Mouse (Mus musculus) hindbrain, embryonic 11.5 days (tissue): ENCODE results near the gene Gucd1. TPM values are rescaled to one million over a fixed set of nuclear protein-coding genes. Genes with fewer than 3 reads are reported as not detected.
"Not testable (repeated sequence)": the region's sequence is repeated elsewhere in the genome, so short reads cannot be mapped to it uniquely, and the experiment has no call there.

Experiments
- ATAC-seq: fragments of 200-750 bp; cut with Nextera tagmentation; 2 replicates; pipeline ENCODE4 v1.8.0; 2017; ENCODE audit warnings: mild to moderate bottlenecking, moderate TSS enrichment, moderate library complexity; ENCODE audit not compliant: low FRiP score
- DNase-seq: peaks from one replicate; pipeline ENCODE4 v3.0.0-alpha.2; 2015; ENCODE audit warnings: low spot score
- H3K27ac ChIP-seq: fragments of 300-500 bp; sonication (generic); 2 replicates; pipeline ENCODE4 v1.5.1; 2014; ENCODE audit warnings: mild to moderate bottlenecking, low read depth, low read length
- H3K27me3 ChIP-seq: fragments of 300-500 bp; sonication (generic); 2 replicates; pipeline ENCODE4 v1.6.1; 2014; ENCODE audit warnings: mild to moderate bottlenecking, low read length, moderate library complexity, mixed read lengths; ENCODE audit not compliant: control insufficient read depth, insufficient read depth
- H3K36me3 ChIP-seq: fragments of 300-500 bp; sonication (generic); 2 replicates; pipeline ENCODE4 v1.6.1; 2014; ENCODE audit warnings: mild to moderate bottlenecking, low read length, moderate library complexity, mixed read lengths; ENCODE audit not compliant: control insufficient read depth, insufficient read depth
- H3K4me1 ChIP-seq: fragments of 300-500 bp; sonication (generic); replicated peaks from 2 replicates; pipeline ENCODE4 v1.6.1; 2014; ENCODE audit warnings: low read length, mixed read lengths; ENCODE audit not compliant: control insufficient read depth, insufficient read depth
- H3K4me2 ChIP-seq: fragments of 300-500 bp; sonication (generic); replicated peaks from 2 replicates; pipeline ENCODE4 v1.6.1; 2014; ENCODE audit warnings: mild to moderate bottlenecking, low read depth, low read length
- H3K4me3 ChIP-seq: fragments of 300-500 bp; sonication (generic); 2 replicates; pipeline ENCODE4 v1.5.1; 2014; ENCODE audit warnings: low read depth, low read length
- H3K9ac ChIP-seq: fragments of 300-500 bp; sonication (generic); 2 replicates; pipeline ENCODE4 v1.6.1; 2014; ENCODE audit warnings: low read depth, low read length
- H3K9me3 ChIP-seq: fragments of 300-500 bp; sonication (generic); 2 replicates; pipeline ENCODE4 v1.6.1; 2016; ENCODE audit warnings: low read length; ENCODE audit not compliant: control insufficient read depth
- WGBS: fragments of 180-500 bp; shearing (Covaris S2); extraction: QIAGEN DNeasy Blood & Tissue Kit; methylation state at CpG from one replicate; pipeline ENCODE4 v1.1.7; 2014; 5-methylcytosine and 5-hydroxymethylcytosine counted together
- polyA plus RNA-seq: library from polyadenylated mRNA; unstranded; fragments of >200 nt; fragmentation: Nextera tagmentation; extraction: Ambion mirVana; gene quantifications from 2 replicates; pipeline ENCODE4 v1.2.1, GENCODE M21; 2014

Gene Gucd1
- polyA plus RNA-seq, 1 experiment from 2014 or later, result 26.7 TPM

DNA sequence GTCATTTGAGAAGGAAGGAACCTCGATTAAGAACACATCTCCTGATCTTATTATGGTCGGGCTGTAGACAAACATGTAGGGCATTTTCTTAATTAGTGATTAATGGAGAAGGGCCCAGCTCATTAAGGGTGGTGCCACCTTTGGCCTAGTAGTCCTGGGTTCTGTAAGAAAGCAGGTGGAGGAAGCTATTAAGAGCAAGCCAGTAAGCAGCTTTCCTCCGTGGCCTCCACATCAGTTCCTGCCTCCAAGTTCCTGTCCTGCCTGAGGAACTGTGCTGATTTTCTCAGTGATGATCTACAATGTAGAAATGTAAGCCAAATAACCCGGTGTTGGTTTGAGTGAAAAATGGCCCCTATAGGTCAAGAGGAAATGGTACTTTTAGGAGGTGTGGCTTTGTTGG lies 59.4 kb downstream of the Gucd1 start:
- no peaks in the 10 kb centered on the region for H3K9me3 ChIP-seq
- WGBS, result 91% methylated on average over 4 of the region's 4 CpGs

DNA sequence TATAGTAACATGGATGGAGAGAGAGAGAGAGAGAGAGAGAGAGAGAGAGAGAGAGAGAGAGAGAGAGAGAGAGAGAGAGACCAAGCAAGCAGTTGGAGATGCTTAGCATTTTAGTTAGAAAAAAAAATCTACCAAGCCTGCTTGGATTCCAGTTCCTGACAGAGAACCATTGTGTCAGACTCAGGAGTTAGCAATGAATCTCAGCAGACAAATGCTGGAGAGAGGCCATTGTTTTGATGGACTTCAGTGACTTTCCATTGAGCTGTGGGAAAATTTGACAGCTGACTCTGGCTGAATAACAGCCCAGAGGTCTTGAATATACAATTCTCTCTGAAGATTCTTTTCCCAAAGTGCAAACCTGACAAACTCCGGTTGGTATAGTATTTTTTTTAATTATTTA lies 59.9 kb downstream of the Gucd1 start:
- Histone ChIP-seq H3K9ac (no peak overlapping the region), H3K27me3 (no peaks in the 10 kb centered on the region), H3K4me2 (no peak overlapping the region), H3K36me3 (no peaks in the 10 kb centered on the region), H3K4me3 (no peak overlapping the region), H3K4me1 (no peaks in the 10 kb centered on the region), H3K9me3 (no peaks in the 10 kb centered on the region), H3K27ac (no peak overlapping the region)
- DNase-seq, result no peak
- WGBS, result 79% methylated on average over 1 of the region's 1 CpGs
- ATAC-seq, result no peak

More for the DNA sequence above, 59.4 kb downstream of the Gucd1 start:
- no peak overlapping the region for H3K4me2 ChIP-seq
- DNase-seq (no peak), ATAC-seq (no peak)
- H3K9ac ChIP-seq, result no peak overlapping the region
- no peak overlapping the region for H3K4me3 ChIP-seq
- no peaks in the 10 kb centered on the region for H3K4me1 ChIP-seq
- H3K27ac ChIP-seq, result no peak overlapping the region
- H3K27me3 ChIP-seq, result no peaks in the 10 kb centered on the region
- H3K36me3 ChIP-seq, result no peaks in the 10 kb centered on the region

GRCm38 (mm10) chr10:75456061-75456831 lies 61.5 kb downstream of the Gucd1 start:
- H3K4me3 ChIP-seq, ATAC-seq, H3K27me3 ChIP-seq, H3K4me1 ChIP-seq, H3K36me3 ChIP-seq, H3K9ac ChIP-seq, H3K9me3 ChIP-seq, H3K27ac ChIP-seq, DNase-seq, H3K4me2 ChIP-seq: not testable (repeated sequence)
- 86% methylated on average over 11 of the region's 18 CpGs for WGBS

GRCm38 (mm10) chr10:75451036-75451786 lies 66.6 kb downstream of the Gucd1 start:
- Histone ChIP-seq H3K4me3 (no peak overlapping the region), H3K4me1 (no peaks in the 10 kb centered on the region), H3K27ac (no peak overlapping the region), H3K9me3 (no peaks in the 10 kb centered on the region), H3K9ac (no peak overlapping the region), H3K4me2 (no peak overlapping the region), H3K27me3 (no peaks in the 10 kb centered on the region), H3K36me3 (no peaks in the 10 kb centered on the region)
- ATAC-seq, result peak; percentile 74; the same call in 1 of the 2 replicates
- WGBS, result 60% methylated on average over 10 of the region's 10 CpGs
- peak; percentile 64 for DNase-seq

- DNase-seq (no peak), ATAC-seq (no peak)
- 92% methylated on average over 8 of the region's 8 CpGs for WGBS
Observed at GRCm38 (mm10) chr10:75450331-75450730, 67.4 kb downstream of the Gucd1 start.

DNA sequence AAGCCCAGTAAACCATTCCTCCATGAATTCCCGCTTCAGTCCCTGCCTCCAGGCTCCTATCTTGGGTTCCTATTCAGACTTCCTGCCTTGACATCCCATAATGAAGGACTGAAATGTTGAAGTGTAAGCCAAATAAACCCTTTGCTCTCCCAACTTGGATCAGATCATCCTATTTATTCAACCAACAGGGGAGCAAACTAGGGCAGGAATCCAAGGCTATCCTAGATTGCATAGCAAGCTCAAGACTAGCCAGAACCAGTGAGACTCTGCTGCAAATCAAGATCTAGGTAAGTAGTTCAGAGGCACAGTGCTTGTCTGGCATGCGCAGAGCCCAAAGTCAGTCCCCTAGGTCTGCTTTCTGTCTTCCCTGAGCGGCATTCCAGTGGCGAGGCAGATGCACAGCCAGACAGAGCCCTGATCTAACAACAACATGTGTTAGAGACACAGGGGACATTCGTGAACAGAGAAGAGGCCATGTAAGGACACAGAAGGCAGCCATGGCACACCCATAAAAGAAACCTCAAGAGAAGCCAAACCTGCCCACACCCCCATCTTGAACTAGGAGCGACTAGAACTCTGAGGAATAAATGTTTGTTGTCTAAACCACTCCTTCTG lies 68.9 kb downstream of the Gucd1 start:
- no peaks in the 10 kb centered on the region for H3K9me3 ChIP-seq
- DNase-seq (no peak), ATAC-seq (no peak)
- H3K27me3 ChIP-seq, result no peaks in the 10 kb centered on the region
- H3K9ac ChIP-seq, result no peak overlapping the region
- no peak overlapping the region for H3K27ac ChIP-seq
- H3K4me2 ChIP-seq, result no peak overlapping the region
- no peak overlapping the region for H3K4me3 ChIP-seq
- no peaks in the 10 kb centered on the region for H3K4me1 ChIP-seq
- 74% methylated on average over 6 of the region's 6 CpGs for WGBS
- no peaks in the 10 kb centered on the region for H3K36me3 ChIP-seq

More at GRCm38 (mm10) chr10:75450331-75450730, 67.4 kb downstream of the Gucd1 start:
- no peak overlapping the region for H3K4me2 ChIP-seq
- H3K9ac ChIP-seq, result no peak overlapping the region
- no peaks in the 10 kb centered on the region for H3K9me3 ChIP-seq
- no peak overlapping the region for H3K27ac ChIP-seq
- no peaks in the 10 kb centered on the region for H3K27me3 ChIP-seq
- H3K4me1 ChIP-seq, result no peaks in the 10 kb centered on the region
- no peak overlapping the region for H3K4me3 ChIP-seq
- no peaks in the 10 kb centered on the region for H3K36me3 ChIP-seq

- no peaks in the 10 kb centered on the region for H3K27me3 ChIP-seq
- H3K27ac ChIP-seq, result no peak overlapping the region
- H3K9ac ChIP-seq, result no peak overlapping the region
- WGBS, result 90% methylated on average over 11 of the region's 11 CpGs
- H3K4me1 ChIP-seq, result no peaks in the 10 kb centered on the region
- DNase-seq, result no peak
- H3K9me3 ChIP-seq, result no peaks in the 10 kb centered on the region
- no peak overlapping the region for H3K4me2 ChIP-seq
- ATAC-seq, result no peak
- H3K4me3 ChIP-seq, result no peak overlapping the region
- H3K36me3 ChIP-seq, result no peaks in the 10 kb centered on the region
Observed at GRCm38 (mm10) chr10:75447489-75447888, 70.3 kb downstream of the Gucd1 start.

GRCm38 (mm10) chr10:75446501-75447083 lies 71.2 kb downstream of the Gucd1 start:
- no peak overlapping the region for H3K27ac ChIP-seq
- H3K9me3 ChIP-seq, result no peaks in the 10 kb centered on the region
- ATAC-seq (no peak), DNase-seq (peak; percentile 3)
- H3K4me2 ChIP-seq, result no peak overlapping the region
- no peaks in the 10 kb centered on the region for H3K36me3 ChIP-seq
- WGBS, result 77% methylated on average over 13 of the region's 13 CpGs
- no peaks in the 10 kb centered on the region for H3K27me3 ChIP-seq
- no peak overlapping the region for H3K4me3 ChIP-seq
- H3K9ac ChIP-seq, result no peak overlapping the region
- no peaks in the 10 kb centered on the region for H3K4me1 ChIP-seq
